Comparison of ENCODE assay signal across 9 mouse cellular contexts in genomic region chr19:40678532-40679307, GRCm38 (mm10).
A peak's percentile ranks its signal among the peaks of the same experiment; 100 is the strongest.
DNase-seq lines count a peak whose midpoint lies in the region; ATAC-seq lines count a peak whose summit lies in the region.
"Had no signal": no experiment of that assay in that cellular context is flagged by ENCODE, and none has a peak within 500 bp of the region (broad histone marks: within the 10 kb centered on the region; RNA-seq: fewer than 3 reads in every experiment).

No protein-coding gene starts in this region.

- no peaks in the 10 kb centered on the region for H3K36me3 ChIP-seq in embryonic facial prominence, embryonic 10.5 days (replicated peaks)
- H3K36me3 ChIP-seq in lung, embryonic 15.5 days, result no peaks in the 10 kb centered on the region
- H3K36me3 ChIP-seq: limb, embryonic 13.5 days had no signal

- intact Hi-C loops in heart, postnatal 36 days (cut with DNase I), result no loop called here

- H3K9me3 ChIP-seq in embryonic facial prominence, embryonic 10.5 days, result no peaks in the 10 kb centered on the region
- no peaks in the 10 kb centered on the region for H3K9me3 ChIP-seq in lung, embryonic 15.5 days
- H3K9me3 ChIP-seq: limb, embryonic 13.5 days had no signal

- H3K4me3 ChIP-seq in embryonic facial prominence, embryonic 10.5 days, result no peak overlapping the region
- H3K4me3 ChIP-seq in lung, embryonic 15.5 days, result no peak overlapping the region
- H3K4me3 ChIP-seq: limb, embryonic 13.5 days had no signal

- ATAC-seq in lung, embryonic 15.5 days (ENCODE audit: borderline replicate concordance, extremely low read depth, low FRiP score, low TSS enrichment), result no peak

- peaks cover 4% of the 10 kb centered on the region for H3K4me1 ChIP-seq in embryonic facial prominence, embryonic 10.5 days
- 0 out of 2 replicates have a peak, but pooled peaks cover 10% of the 10 kb centered on the region for H3K4me1 ChIP-seq in lung, embryonic 15.5 days
- H3K4me1 ChIP-seq: limb, embryonic 13.5 days had no signal

- no peak overlapping the region for H3K27ac ChIP-seq in embryonic facial prominence, embryonic 10.5 days (replicated peaks)
- H3K27ac ChIP-seq in lung, embryonic 15.5 days, result peak overlapping the region; percentile 48
- H3K27ac ChIP-seq: limb, embryonic 13.5 days had no signal

- DNase-seq in right cerebral cortex, postnatal 10 days (ENCODE audit: low spot score in 2 of 2), result peak; percentile 44 to 49
- no peak for DNase-seq in right cerebral cortex, postnatal 14 days
- peak; percentile 27 for DNase-seq in embryonic facial prominence, embryonic 10.5 days (ENCODE audit: low spot score)
- DNase-seq in heart, postnatal 36 days, result peak; percentile 62 to 64
- DNase-seq in testis, postnatal 10 days (ENCODE audit: low spot score), result no peak
- DNase-seq in left cerebral cortex, adult 11 months (ENCODE audit: low spot score), result no peak
- no peak for DNase-seq in frontal cortex, postnatal 36 days (ENCODE audit: low spot score in 2 of 2)

- no peaks in the 10 kb centered on the region for H3K27me3 ChIP-seq in embryonic facial prominence, embryonic 10.5 days (replicated peaks; ENCODE audit: low read depth, poor library complexity, severe bottlenecking)
- no peaks in the 10 kb centered on the region for H3K27me3 ChIP-seq in lung, embryonic 15.5 days
- H3K27me3 ChIP-seq: limb, embryonic 13.5 days had no signal

- 68% methylated on average over 17 of the region's 17 CpGs for WGBS in embryonic facial prominence, embryonic 10.5 days
- 31% methylated on average over 17 of the region's 17 CpGs for WGBS in lung, embryonic 15.5 days

- H3K9ac ChIP-seq in lung, embryonic 15.5 days, result no peak overlapping the region
- H3K9ac ChIP-seq: limb, embryonic 13.5 days had no signal

- peak overlapping the region; percentile 31 for H3K4me2 ChIP-seq in lung, embryonic 15.5 days
- H3K4me2 ChIP-seq: limb, embryonic 13.5 days had no signal

Comparison
In these comparisons a context has a peak if more than half of its experiments do, and no peak if none do; other contexts are left out.
1. DNase-seq: peak in right cerebral cortex, postnatal 10 days (2 of 2), embryonic facial prominence, embryonic 10.5 days (single experiment) and heart, postnatal 36 days (2 of 2); none in right cerebral cortex, postnatal 14 days (single experiment), testis, postnatal 10 days (single experiment), left cerebral cortex, adult 11 months (single experiment) and frontal cortex, postnatal 36 days (0 of 2).